Mouse (Mus musculus) adipose tissue, adult 10 weeks (tissue): ENCODE measurements around the gene Zswim8. TPM values are rescaled to one million over a fixed set of nuclear protein-coding genes. Genes with fewer than 3 reads are reported as not detected.

Experiments
- polyA plus RNA-seq: library from polyadenylated mRNA; stranded (reverse); fragments of 350-450 nt; fragmentation: Illumina TruSeq; extraction: RNeasy Lipid Tissue Mini Kit (QIAGEN cat#74804); gene quantifications from one replicate; pipeline ENCODE4 v1.2.3, GENCODE M21; 2014; ENCODE audit warnings: low read depth, low replicate concordance

Zswim8 gene
- polyA plus RNA-seq: 85.3 TPM

GRCm38 (mm10) chr14:20707201-20708190 lies at the start of gene Zswim8:
TSS of gene Zswim8 (plus strand) at chr14:20707552.

GRCm38 (mm10) chr14:20668154-20668810 lies 39.1 kb upstream of the Zswim8 start, which contains the start of gene Synpo2l:
TSS of gene Synpo2l (minus strand) at chr14:20668354.

DNA sequence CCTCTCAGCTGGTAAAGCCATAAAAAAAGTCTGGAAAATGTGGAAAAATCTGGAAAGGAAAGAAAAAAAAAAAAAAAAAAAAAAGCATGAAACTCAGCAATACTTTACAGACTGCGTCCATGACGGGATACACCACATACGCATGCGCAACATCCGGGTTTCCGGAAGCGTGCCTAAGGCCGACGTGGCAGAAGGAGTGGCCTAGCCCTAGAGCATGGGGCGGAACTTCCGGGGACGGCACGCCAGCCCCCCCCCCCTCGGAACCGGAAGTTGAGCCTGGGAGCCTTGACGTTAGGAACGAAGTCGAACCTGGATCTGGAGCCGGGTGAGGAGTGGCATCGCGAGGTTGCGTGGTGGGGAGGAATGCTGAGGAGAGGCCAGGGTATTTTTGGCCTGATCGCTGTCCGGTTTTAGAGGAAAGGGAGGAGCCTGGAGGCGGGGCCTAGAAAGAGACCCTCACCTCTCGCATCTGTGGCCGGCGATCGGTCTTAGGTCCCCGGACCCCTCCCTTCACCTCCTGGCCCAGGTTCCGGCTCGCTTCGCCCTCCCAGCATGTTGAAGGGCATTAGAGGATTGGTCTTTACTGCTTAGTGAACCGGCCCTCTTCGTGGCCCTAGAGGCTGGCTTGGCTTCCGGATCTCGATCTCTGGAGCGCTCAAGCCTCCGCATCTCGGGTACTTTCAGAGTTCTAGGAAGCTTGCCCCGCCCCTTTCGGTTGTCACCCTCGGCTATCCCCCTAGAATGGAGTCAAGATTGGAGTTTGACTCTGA lies 33.1 kb upstream of the Zswim8 start, which contains the start of gene Sec24c:
Gene Sec24c (plus strand): TSS at position 245 of the 770 bp plus-strand sequence.

DNA sequence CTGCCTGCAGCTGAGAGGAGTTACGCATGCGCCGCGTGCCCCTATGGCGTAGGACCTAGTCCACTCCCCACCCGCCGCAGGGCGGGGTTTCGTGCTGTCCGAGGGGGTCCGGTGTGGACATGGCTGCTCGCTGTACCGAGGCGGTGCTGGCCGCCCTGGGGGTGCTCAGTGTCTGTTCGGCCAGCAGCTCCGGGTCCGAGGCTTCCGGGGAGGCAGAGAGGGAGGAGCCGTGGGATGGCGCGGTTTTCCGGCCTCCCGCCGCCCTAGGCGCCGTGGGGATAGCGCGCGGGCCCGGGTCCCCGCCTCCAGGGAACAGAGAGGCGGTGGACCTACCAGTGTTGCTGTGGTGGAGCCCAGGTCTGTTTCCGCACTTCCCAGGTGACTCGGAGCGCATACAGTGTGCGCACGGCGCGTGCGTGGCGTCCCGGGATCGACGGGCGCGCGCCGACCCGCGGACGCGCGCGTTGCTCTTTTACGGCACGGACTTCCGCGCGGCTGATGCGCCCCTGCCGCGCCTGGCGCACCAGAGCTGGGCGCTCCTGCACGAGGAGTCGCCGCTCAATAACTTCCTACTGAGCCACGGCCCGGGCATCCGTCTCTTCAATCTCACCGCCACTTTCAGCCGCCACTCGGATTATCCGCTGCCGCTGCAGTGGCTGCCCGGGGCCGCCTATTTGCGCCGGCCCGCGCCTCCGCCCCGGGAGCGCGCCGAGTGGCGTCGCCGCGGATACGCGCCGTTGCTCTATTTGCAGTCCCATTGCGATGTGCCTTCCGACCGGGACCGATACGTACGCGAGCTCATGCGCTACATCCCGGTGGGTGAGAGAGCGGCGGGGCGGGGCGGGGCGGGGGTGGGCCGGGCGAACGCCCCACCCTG lies 12.2 kb upstream of the Zswim8 start, which contains the start of gene Fut11:
Gene Fut11 (plus strand): TSS at position 85 of the 877 bp plus-strand sequence.

DNA sequence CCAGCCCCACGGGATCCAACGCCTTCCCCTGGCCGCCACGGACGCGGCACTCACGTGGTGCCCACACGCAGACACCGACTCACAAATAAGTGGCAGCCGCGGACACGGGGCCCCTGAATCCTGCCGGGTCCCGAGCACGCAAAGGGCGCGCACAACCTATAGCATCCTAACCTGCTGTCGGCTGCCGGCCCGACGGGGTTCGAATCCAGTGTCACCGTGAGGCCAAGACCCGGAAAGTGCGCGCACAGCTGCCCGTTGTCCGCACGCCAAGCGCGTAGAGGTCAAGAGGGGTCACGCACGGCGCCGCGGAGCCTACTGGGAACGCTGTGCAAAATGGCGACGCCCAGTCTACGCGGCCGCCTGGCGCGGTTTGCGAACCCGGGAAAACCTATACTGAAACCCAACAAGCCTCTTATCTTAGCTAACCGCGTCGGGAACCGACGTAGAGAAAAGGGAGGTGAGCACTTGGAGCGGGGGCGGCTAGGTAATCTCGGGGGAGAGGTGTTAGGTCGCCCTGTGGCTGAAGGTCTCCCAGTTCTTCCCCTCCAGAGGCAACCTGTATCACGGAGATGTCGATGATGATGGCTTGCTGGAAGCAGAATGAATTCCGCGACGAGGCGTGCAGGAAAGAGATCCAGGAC lies 4.5 kb upstream of the Zswim8 start, which contains the start of gene Chchd1:
Gene Chchd1 (plus strand): TSS at position 266 of the 641 bp plus-strand sequence.

GRCm38 (mm10) chr14:20733952-20734774 lies 26.8 kb downstream of the Zswim8 start, which contains the start of gene Ndst2:
TSS of gene Ndst2 (minus strand) at chr14:20734562.

Other genes starting within 250 kb of the Zswim8 start
- gene Anxa7, start 227.4 kb upstream of the Zswim8 start, polyA plus RNA-seq: 75.7 TPM
- 0.92 TPM for gene Mss51, start 210.7 kb upstream of the Zswim8 start, polyA plus RNA-seq
- 45.0 TPM for gene Ppp3cb, start 161.0 kb upstream of the Zswim8 start, polyA plus RNA-seq
- gene Usp54, start 66.5 kb upstream of the Zswim8 start, polyA plus RNA-seq: 14.0 TPM
- 1.3 TPM for gene Myoz1, start 51.0 kb upstream of the Zswim8 start, polyA plus RNA-seq
- 0.30 TPM for gene Synpo2l, start 39.2 kb upstream of the Zswim8 start, polyA plus RNA-seq
- gene Sec24c, start 33.2 kb upstream of the Zswim8 start, polyA plus RNA-seq: 101 TPM
- 11.9 TPM for gene Fut11, start 12.6 kb upstream of the Zswim8 start, polyA plus RNA-seq
- 77.8 TPM for gene Chchd1, start 4.5 kb upstream of the Zswim8 start, polyA plus RNA-seq
- 30.6 TPM for gene Ndst2, start 27.0 kb downstream of the Zswim8 start, polyA plus RNA-seq
- 33.5 TPM for gene Camk2g, start 86.5 kb downstream of the Zswim8 start, polyA plus RNA-seq
- gene Plau, start 129.1 kb downstream of the Zswim8 start, polyA plus RNA-seq: 42.3 TPM
- gene Vcl, start 221.8 kb downstream of the Zswim8 start, polyA plus RNA-seq: 71.2 TPM